Mouse (Mus musculus) bone marrow macrophage, adult 2 months (primary cell): Measurements from ENCODE around the gene Gm21190.

ENCODE experiments used
- CTCF ChIP-seq: IDR thresholded peaks from 2 replicates; pipeline ENCODE4 v1.5.1; 2012; ENCODE audit warnings: low read depth, mild to moderate bottlenecking, low read length, moderate library complexity
- POLR2A ChIP-seq: IDR thresholded peaks from 2 replicates; pipeline ENCODE4 v1.6.1; 2012; ENCODE audit warnings: mild to moderate bottlenecking, low read depth, low read length, borderline replicate concordance

GRCm38 (mm10) chr5:15506575-15507308 lies 22.3 kb downstream of the Gm21190 start:
- peak; percentile 69 for TF ChIP-seq CTCF
- TF ChIP-seq POLR2A = no peak
